Mouse (Mus musculus): ENCODE results near the gene Tefm.
"Not testable (repeated sequence)": the region's sequence is repeated elsewhere in the genome, so short reads cannot be mapped to it uniquely, and the experiment has no call there.

The Tefm gene

DNA sequence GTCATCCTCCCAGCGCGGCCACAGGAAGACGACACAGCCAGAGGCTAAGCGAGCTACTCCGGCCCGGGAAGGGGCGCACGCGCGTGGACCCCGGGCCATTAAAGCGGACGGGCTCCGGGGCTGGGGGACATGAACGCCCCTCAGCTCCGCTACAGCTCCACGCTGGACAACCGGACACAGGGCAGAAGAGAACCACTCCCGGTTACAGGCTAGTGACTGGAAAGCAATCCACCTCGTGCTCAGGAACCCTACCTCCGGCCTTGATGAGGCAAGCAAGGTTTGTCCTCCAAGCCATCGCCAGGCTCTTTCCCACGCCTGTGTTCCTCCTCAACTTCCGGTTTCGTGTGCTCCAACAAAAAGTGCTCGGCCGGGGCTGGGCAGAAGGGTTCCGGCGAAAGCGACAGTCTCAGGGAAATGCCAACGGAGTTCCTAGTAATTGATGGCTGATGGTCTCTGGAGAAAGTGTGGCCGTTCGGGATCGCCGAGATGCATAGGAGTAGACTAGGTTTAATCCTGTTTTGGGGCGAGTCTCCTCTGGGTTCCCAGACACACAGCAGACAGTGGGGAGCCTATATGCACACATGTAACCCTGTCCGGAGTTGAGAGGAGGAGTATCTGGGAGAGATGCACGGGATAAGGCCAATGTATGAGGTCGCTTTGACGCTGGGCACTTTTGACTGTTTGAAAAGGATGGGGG, at the start of gene Tefm:
TSS of gene Tefm (minus strand) at position 351 of the 697 bp plus-strand sequence.
- peak; percentile 82 for DNase-seq (ENCODE audit: low read depth, low spot score)

DNA sequence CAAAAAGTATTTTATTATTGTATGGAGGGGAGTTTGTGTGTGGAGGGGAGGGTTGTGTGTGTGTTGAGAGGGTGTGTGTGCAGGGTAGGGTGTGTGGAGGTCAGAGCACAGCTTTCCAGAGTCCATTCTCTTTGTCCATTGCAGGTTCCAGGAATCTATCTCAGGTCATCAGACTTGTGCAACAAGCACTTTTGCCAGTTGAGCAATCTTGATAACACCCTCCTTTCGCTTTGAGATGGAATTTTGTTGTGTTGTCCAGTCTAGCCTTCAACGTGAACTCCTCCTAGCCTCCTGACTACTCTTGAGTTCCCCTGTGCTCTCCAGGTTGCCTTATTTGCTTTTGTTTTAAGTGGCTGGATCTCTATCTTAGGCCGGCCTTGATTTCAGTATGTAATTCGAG, 48.3 kb upstream of the Tefm start:
- no peak for DNase-seq (ENCODE audit: low read depth, low spot score)

DNA sequence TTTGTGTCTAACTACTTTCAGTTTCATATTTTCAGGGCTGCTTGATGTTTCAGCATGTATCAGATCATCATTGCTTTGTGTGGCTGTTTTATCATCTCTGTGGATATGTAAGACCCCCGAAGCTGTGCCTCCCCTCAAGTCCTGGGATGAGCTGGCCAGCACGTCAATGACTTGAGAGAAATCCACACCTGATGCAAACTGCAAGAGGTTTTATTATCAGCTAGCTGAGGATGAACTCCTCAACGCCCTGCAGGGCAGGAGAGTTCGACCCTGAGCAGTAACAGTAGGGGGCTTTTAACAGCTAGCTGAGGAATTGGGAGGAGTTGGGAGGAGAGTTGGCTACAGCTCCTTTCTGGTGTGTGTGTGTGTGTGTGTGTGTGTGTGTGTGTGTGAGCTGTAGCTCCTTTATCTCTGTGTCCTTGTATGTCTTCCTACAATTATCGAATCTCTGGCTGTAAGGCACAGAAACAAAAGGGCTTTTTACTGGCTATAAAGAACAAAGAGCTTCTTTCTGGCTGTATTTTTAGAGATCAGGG, 43.5 kb upstream of the Tefm start:
- DNase-seq (ENCODE audit: low read depth, low spot score), result not testable (repeated sequence)

DNA sequence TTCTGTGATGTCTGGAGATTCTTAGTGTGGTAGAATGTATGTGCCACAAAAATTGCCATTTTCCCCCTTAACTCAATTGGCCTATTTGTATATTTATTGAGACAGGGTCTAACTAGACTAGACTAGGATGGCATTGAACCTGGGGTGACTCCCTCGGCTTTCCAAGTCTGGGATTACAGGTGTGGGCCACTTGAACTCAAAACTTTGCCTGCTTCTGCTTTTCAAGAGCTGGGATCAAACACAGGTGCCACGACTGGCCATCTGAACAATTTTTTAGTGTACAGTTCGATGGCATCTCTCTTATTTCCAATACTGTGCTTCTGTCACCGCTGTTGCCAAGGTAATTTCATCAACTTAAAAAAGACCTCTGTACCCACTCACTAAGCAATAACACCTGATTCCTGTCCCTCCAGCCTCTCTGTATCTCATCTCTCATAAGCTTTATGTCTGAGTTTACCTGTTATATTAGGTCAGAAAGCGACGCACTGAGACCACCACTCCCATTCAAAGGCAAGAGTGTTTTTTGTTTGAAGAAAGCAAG, 42.6 kb upstream of the Tefm start:
- no peak for DNase-seq (ENCODE audit: low read depth, low spot score)

DNA sequence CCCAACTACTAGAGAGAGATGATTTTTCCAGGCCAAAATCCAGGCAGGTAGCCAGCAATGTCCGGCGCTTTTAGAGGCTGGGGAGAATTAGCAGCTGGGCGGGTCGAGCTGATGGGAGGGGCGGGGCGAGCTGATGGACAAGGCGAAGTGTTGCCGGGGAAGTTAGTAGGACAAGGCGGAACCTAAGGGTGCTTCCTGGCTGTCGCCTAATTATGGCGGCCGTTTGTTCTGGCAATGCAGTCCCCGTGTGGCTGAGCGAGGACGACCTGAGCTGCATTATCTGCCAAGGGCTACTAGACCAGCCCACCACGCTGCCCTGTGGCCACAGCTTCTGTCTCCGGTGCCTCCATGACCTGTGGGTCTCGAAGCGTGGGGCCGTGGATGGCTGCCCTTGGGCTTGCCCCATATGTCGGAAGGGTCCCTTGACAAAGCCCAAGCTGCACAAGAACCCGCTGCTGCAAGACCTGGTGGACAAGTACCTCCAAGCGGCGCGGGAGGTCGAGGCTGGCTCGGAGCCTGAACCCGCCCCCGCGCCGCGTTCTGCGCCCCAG, 41.8 kb upstream of the Tefm start, which contains the start of gene Rnf135:
TSS of gene Rnf135 (plus strand) at position 147 of the 551 bp plus-strand sequence.
- DNase-seq (ENCODE audit: low read depth, low spot score), result peak; percentile 62

DNA sequence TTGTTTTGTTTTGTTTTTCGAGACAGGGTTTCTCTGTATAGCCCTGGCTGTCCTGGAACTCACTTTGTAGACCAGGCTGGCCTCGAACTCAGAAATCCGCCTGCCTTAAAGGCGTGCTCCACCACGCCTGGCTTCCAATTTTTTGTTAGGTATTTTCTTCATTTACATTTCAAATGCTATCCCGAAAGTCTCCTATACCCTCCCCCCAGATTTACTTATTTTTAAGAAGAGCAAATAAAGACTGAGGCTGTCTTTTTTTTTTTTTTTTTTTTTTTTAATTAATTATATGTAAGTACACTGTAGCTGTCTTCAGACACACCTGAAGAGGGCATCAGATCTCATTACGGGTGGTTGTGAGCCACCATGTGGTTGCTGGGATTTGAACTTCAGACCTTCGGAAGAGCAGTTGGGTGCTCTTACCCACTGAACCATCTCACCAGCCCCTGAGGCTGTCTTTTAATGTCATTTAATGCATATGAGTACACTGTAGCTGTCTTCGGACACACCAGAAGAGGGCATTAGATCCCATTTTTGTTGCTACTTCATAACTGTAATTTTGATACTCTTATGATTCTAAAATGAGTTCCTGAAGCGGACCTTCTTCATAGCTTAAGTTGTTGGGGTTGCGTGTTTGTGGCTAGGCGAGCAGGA, 41.2 kb upstream of the Tefm start:
- not testable (repeated sequence) for DNase-seq (ENCODE audit: low read depth, low spot score)

DNA sequence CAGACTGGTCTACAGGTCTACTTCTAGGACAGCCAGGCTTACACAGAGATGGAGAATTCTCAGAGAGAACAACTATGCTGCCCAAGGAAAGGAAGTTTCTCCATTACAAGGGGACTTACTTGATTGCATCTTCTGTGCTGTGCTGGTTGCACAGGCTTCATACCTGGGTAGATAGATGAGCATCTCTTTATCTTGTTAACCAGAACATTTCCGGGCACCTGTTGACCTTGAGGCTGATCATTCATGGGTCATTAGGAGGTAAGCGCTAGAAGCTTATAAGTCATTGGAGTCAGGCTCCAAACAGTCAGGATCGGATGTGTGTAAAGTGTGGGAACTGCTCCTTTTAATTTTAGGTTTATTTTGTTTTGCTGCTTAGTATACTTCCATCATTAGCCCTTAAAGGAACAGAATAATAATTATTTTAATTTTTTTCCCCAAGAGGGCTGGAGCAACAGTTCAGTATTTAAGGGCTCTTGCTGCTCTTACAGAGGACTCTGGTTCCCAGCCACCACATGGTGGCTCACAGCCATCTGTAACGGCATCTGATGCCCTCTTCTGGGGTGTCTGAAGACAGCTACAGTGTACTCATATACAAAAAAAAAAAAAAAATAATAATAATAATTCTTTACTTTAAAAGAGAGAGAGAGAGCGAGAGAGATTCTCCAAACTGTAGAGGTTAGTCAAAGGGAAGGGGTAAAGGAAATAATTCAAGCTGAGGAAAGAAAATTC, 39.2 kb upstream of the Tefm start:
- DNase-seq (ENCODE audit: low read depth, low spot score), result no peak

DNA sequence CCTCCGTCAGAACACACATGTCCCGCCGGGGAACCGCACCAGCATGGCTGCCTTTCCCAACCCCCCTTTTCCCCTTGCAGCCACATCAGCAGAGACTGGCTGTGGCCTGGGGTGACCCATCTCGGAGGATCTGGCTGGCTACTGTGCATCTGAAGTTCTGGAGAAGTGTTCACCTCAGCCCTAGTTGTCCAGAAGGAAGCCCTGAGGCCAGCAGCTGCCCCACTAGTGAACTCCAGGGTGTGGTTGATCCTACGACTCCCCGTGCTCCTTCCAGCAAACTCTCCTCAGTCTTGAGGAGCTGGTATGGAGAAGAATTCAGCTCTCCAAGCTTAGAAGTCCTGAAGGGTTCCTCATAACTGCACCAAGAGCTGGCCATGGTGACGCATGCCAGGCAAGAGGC, 36.3 kb upstream of the Tefm start:
- no peak for DNase-seq (ENCODE audit: low read depth, low spot score)

DNA sequence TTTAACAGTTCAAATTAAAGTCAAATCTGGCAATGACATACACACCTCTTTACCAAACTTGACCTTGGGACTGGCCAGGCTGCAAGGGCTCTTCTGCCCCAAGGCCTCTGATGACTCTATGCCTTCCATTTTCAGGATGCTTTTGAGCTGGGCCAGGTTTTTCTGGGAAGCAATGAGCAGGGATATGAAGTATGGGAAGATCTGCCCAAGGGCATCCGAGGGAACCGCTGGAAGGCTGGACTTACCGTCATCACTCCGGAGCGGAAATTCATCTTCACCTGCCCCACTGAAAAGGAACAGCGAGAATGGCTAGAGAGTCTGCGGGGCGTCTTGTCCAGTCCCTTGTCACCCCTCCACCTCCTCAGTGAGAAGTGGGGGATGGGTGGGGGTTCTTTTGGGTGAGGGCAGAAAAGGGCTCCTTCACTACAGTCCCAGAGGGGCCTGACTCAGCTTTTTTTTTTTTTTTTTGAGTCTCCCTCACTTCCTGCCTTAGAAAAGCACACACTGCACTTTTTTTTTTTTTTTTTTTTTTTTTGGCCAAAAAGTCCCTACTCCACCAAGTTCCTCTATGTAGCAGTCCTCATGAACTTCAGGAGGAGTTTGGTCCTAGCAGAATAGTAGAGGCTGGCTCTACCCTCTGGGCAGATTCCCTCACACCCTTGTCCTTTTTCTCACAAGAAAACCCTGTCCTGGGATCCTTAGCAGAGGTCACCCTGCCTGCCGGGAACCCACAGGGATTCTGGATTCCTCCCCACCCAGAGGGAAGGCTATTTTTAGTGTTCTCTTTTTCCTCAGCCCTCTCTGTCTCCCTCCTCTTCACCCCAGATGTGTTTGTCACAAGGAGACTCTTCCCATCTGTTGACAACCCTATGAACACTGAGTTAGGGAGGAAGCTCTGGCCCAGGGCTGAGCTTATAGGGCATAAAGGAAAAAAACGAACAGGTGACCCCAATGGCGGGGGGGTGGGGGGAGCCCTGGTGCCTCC, 35.2 kb upstream of the Tefm start:
- no peak for DNase-seq (ENCODE audit: low read depth, low spot score)

DNA sequence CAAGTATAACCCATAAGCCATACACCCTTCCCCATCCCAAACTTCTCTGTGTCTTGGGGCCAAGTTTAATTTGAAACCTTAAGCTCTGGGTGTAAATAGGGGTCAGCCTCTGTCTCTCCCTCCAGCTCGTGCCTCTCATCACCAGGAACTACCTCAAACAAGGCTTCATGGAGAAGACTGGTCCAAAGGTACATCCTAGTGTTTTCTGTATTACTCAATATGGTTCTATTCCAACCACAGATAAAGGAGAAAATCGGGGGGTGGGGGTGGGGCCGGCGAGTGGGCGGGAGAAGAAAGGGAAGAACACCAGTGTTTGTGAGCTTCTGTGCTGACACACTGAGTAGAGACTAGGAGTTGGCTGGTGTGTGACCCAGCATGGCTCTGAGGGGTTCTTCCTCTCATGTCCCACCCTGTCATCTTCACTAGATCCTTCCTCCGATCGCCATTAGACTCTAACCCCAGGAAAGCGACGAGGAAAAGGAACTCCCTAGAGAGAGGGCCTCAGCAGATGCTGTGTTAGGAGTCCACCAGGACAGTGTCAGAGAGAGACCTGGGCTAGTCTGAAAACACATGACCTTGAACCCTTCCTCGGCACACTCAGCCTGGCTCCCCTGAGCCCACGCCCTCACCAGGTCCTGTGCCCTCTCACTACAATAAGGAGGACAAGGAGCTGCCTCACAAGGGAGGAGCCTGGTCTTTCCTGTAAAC, 32.1 kb upstream of the Tefm start:
- no peak for DNase-seq (ENCODE audit: low read depth, low spot score)

DNA sequence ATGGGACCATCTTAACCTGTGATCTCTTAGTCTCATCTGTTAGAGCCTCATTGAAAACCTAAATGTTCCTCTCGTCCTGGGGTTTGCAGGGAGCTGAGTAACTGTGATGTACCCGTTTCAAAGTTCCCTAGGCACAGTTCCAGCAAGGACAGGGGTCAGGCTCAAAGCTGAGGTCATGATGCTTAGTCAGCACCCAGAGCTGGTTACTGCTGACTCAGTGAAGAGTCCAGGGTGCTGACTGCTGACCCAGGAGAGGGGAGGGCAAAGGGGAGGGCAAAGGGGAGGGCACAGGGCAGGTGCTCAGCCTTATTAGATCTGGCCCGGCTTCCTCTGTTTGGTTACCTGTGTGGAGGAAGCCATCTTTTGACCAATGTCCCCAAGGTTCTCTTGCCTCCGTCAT, 29.9 kb upstream of the Tefm start:
- DNase-seq (ENCODE audit: low read depth, low spot score), result no peak

DNA sequence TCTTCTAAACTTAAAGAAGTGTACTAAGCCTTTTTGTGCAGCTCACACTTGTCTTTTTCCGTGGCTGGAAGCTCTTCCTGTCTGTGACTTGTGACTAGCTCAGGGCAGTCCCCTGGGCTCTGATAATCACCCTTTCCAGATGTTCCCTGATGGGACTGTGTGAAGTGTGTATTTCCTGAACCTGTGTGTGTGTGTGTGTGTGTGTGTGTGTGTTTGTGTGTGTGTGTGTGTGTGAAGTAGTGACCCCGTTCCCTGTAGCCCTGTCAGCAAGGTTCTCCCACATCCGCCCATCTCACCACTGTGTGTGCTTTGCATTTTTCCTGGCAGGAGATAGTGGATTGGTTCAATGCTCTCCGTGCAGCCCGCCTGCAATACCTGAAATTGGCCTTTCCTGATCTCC, 28.4 kb upstream of the Tefm start:
- DNase-seq (ENCODE audit: low read depth, low spot score), result no peak

DNA sequence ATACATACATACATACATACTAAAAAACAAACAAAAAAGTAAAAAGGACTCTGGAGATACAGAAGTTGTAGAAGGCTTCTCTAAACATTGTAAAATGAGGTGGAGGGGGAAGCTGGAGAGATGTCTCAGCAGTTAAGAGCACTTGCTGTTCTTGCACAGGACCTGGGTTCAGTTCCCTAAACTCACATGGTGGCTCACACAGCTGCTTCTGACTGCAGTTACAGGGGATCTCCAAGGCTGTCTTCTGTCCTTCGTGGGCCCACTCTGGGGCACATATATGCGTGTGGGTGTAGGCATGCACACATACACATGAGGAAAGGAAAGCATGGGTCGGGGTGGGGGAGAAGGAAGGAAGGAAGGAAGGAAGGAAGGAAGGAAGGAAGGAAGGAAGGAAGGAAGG, 27.7 kb upstream of the Tefm start:
- no peak for DNase-seq (ENCODE audit: low read depth, low spot score)

DNA sequence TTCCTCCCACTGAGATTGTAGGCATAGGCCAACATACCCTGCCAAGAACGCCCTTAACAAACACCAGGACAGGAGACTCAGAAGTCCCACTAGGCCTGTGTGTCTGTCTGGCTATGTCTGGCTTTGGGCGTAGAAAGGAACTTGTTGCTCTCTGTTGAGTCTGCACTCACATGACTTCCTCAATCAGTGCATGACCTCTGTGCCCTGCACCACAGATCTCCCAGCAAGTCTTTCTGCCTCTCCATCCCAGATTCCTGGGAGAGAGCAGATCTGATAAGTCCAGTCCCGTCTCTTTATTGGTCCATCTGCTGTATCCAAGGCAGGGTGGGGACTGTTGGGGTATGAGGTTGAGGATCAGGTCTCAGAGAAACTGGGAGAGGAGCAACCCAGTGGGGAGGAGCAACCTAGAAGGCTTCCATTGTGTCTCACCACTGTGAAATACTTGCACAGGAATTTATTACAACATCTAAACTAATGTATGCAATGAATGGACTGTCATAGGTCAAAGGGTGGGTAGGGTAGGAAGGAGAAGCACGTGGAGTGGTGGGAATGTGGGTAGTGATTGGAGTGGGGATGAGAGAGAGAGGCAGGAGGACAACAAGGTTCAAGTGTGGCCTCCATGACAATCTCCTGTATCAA, 26.8 kb upstream of the Tefm start:
- DNase-seq (ENCODE audit: low read depth, low spot score), result no peak

DNA sequence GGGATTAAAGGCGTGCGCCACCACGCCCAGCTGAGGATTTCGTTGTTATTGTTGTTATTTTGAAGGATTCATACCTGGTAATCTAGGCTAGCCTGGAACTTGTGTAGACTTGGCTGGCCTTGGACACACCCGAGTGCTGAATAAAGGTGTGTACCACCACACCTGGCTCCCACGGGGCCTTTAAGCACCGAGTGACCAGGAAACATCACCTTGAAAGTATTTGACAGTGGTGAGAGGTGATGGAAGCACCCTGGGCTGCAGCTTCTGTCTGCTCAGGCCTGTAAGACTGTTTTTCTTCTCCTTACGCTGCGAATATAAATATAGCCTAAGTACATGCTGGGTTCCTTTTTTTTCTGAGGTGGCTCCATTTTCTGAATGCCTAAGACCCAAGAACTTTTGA, 26.1 kb upstream of the Tefm start:
- DNase-seq (ENCODE audit: low read depth, low spot score), result no peak

DNA sequence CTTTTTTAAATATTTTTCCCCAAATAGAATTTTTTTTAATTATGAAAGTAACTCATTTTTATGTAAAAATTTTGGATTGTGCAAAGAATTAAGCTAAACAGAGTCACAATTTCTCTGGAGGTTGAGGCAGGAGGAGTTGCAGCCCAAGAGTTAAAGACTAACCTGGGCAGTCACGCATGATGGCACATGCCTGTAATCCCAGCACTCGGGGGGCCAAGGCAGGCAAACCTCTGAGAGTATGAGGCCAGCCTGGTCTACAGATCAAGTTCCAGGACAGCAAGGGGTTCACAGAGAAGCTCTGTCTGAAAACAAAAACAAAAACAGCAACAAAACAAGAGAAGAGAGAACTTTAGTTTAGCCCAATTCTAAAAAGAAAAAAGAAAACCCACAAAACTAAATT, 22.2 kb upstream of the Tefm start:
- no peak for DNase-seq (ENCODE audit: low read depth, low spot score)

DNA sequence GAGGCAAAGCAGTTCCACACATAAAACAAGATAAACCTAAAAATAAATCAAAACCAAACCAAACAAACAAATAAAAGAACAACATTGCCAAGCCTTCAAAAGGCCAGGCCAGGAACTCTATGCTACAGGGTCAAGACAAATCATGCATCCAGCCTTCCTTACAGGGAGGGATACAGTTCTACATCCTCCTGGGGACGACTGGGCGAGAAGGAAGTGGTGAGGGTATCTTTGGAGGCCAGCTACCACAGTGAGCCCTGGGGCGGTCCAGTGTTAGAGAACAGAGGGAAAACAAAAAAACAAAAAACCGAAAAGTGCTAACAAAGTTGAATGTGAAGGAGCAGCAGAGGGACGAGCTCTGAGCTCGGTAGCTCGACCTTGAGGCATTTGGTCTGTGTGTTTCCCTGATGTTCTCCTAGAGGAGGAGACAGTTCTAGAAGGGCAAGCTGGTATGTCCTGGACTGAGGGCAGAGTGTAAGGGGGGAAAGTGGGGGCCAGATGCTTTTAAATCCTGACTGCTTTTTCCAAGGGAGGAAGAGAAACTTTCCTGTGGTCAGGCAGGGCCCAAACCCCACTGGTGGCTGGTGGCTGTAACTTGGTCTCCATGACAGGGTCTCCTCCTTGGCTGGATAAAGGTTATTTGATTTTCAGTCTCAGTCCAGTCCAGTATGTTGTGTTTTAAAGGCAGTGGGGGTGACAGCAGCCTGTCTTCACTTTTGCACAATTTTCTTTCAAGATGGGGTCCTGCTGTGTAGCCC, 21.6 kb upstream of the Tefm start:
- DNase-seq (ENCODE audit: low read depth, low spot score), result no peak

DNA sequence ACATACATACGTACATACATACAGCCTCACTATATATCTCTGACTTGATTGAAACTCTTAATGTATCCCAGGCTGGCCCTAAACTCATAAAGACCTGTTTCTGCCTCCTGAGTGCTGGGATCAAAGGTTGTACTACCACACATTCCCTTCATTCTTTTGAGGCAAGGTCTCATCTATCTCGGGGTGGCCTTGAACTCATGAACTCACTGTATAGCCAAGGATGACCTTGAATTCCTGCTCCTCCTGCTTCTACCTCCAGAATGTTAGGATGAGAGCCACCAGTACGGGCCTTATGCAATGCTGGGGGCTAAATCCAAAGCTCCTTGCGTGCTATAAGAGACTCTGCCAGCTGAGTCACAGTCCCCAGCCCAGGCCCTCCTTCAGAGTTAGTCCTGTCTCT, 19.1 kb upstream of the Tefm start:
- no peak for DNase-seq (ENCODE audit: low read depth, low spot score)

DNA sequence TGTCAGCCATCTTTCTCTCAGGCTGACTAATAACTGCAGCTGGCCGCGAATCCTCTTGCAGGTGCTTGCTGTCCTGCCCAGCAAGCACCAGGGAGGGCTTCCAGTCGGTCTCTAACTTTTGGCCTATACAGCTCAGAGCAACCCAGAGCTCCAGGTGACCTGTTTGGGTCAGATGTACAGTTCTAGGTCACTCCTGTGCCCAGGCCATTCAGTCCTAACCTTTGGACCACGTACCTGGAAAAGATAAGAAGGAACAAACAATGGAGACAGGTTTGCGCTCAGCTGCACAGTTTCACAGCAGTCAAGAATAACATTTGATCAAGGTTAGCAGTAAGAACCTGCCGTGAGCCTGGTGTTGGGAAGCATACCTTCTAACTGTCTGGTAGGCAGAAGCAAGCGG, 17.0 kb upstream of the Tefm start:
- no peak for DNase-seq (ENCODE audit: low read depth, low spot score)
